Mouse (Mus musculus): ENCODE data around the gene Fibp.

DNA sequence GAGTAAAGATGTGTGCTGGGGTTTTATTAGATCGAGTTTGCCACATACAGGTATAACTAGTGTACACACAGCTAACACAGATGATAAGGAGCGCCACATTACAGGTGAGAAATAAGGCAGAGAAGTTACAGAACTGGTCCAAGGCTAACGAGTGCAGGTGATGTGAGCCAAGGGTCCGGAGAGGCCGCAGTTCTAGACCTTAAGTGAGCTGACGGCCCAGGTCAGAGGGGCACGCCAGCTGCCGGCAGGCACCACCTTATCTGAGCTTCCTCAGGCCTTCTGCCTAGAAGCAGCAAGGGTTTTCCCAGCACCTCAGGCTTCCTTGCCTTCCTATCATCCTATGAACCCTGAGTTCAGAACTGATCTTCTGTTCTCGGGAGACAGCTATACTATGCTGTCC is 40.8 kb upstream of the Fibp start:
- no peak for TF ChIP-seq CTCF (conservative IDR thresholded peaks at IDR 0.05; ENCODE audit: insufficient read depth, insufficient read length, low read depth, low read length)
- no peak for TF ChIP-seq POLR2A (IDR thresholded peaks at IDR 0.05; ENCODE audit: low read depth, low read length)
